Mouse (Mus musculus) cortical plate, adult 2 months (tissue): Measurements from ENCODE around the gene Tagln3. TPM values are rescaled to one million over a fixed set of nuclear protein-coding genes. Genes with fewer than 3 reads are reported as not detected.

ENCODE experiments used
- H3K27ac ChIP-seq: fragments of 200-500 bp; 2 replicates; pipeline ENCODE4 v1.5.1; 2012; ENCODE audit warnings: low read length, control low read depth, inconsistent platforms; ENCODE audit not compliant: insufficient read depth
- H3K4me1 ChIP-seq: fragments of 200-500 bp; 2 replicates; pipeline ENCODE4 v1.6.1; 2011; ENCODE audit warnings: low read length; ENCODE audit not compliant: control insufficient read depth, insufficient read depth
- H3K4me3 ChIP-seq: fragments of 200-500 bp; 2 replicates; pipeline ENCODE4 v1.5.1; 2011; ENCODE audit warnings: mild to moderate bottlenecking, low read length, control low read depth; ENCODE audit not compliant: insufficient read depth
- CTCF ChIP-seq: fragments of 200-500 bp; IDR thresholded peaks from 2 replicates; pipeline ENCODE4 v1.5.1; 2011; ENCODE audit warnings: mild to moderate bottlenecking, control low read depth, low read length; ENCODE audit not compliant: insufficient read depth; ENCODE audit errors: extremely low read depth
- POLR2A ChIP-seq: fragments of 200-500 bp; IDR thresholded peaks from 2 replicates; pipeline ENCODE4 v1.6.1; 2011; ENCODE audit warnings: mild to moderate bottlenecking, low read length, control low read depth; ENCODE audit not compliant: insufficient read depth; ENCODE audit errors: extremely low read depth
- polyA plus RNA-seq: library from polyadenylated mRNA; depleted of rRNA; stranded (reverse); fragments of >200 nt; gene quantifications from 2 replicates; pipeline ENCODE4 v1.2.3, GENCODE M21; 2012

Tagln3 gene
- polyA plus RNA-seq, 1 experiment: 615 TPM

DNA sequence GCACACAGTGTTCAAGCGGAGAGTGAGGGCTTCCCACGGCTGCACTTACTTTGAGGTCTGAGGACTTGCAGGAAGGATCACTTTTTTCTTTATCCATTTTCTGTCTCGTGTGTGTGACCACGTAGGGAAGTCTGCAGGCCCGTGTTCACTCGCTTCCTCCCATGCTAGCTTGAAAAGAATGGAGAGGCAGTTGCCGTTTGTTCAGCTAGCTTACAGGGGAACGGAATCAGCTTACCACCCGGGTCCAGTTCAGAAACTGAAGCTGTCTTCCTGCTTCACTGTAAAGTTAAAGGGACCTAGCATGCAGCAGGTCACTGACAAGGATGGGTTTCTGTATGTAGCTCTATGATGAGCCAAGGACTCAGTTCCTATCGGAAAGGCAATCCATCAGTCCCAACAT lies 30.9 kb downstream of the Tagln3 start, which contains the start of gene Tmprss7:
TSS of gene Tmprss7 (minus strand) at position 101 of the 400 bp plus-strand sequence.
- peaks cover 11% of the 10 kb centered on the region for H3K4me1 ChIP-seq
- no peak within 1 kb of the TSS for H3K4me3 ChIP-seq
- peak within 1 kb of the TSS; percentile 68; the same call in 1 of the 2 replicates for H3K27ac ChIP-seq
- TF ChIP-seq POLR2A (no peak), CTCF (no peak)

DNA sequence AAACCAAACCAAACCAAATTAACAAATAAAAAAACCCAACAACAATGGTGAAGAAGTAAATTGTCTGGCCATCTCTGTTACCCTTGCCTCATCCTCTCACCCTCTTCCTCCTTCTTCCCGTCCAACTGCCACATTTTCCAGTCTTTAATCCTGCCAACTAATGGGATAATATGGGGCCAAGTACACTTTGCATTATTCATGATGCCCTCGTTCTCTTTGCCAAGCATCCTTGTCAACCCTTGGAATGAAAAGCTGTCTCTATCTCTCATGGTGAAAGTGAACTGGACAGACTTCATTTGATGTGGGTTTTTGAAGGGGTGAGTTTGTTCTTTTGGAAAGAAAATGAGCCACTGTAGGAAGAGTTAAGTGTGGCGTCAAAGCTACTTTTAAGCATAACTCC lies 31.6 kb downstream of the Tagln3 start:
- H3K4me3 ChIP-seq: no peak overlapping the region
- peaks cover 11% of the 10 kb centered on the region for H3K4me1 ChIP-seq
- TF ChIP-seq POLR2A: no peak
- H3K27ac ChIP-seq: no peak overlapping the region

DNA sequence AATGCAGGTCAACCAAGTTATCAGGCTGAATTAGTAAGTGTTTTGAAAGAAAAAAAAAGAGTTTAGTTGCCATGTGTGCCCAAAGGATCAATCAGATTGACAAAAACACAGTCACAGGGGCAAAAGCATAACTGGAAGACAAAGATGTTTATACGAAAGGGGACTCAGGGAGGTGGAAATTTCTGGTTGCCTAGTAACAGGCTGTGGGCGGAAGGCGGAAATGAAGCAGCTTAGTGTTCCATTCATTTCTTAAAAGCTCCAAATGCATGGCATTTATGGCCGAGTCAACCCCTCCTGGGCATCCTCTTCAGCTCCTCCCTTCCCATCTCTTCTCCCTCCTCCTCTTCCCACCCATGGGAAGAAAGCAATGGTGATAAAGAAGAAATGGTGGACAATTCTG lies 34.2 kb downstream of the Tagln3 start:
- H3K4me1 ChIP-seq: peaks cover 11% of the 10 kb centered on the region
- peak overlapping the region; percentile 42; the same call in 1 of the 2 replicates for H3K27ac ChIP-seq
- H3K4me3 ChIP-seq: no peak overlapping the region
- no peak for TF ChIP-seq POLR2A
- TF ChIP-seq CTCF: no peak

DNA sequence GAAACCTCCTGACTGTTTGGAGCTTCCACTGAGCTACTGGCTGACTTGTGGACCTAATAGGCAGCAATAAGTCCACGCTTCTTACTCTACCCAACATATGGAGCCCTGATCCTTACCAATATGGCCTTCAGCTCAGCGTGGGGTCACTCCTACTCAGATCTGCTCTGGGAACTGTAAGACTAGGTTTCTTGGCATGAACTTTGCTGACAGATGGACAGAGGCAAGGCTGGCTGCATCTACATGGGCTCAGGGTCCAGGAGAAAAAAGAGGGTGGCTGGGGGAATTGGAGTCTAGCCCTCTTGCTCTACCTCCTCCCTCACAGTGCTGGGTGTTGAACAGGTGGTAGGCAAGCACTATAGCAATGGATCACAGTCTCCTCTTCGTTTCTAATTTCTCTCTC lies 37.6 kb downstream of the Tagln3 start:
- no peak for TF ChIP-seq POLR2A
- no peak for TF ChIP-seq CTCF
- no peak overlapping the region for H3K27ac ChIP-seq

DNA sequence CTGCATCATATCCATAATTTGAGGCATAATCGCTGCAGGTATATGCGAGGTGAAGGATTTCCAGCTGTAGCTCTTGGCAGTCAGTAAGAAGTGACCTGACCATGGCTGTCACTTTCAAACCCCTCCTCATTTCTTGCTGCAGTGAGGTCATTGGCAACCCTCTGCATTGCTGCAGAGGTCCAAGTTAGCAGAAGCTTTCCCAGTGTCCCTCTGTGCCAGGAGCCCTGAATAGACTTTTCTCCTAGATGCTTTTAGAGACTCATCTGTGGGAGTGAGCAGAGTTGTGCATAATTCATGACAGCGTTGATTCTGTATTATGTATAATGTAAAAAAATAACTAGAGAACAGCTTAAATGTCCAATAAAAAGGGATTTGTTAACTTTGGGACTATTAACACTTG lies 39.1 kb downstream of the Tagln3 start:
- TF ChIP-seq CTCF (no peak), POLR2A (no peak)
- Histone ChIP-seq H3K4me3 (no peak overlapping the region), H3K27ac (0 out of 2 replicates have a peak overlapping the region, but pooled peaks have one; percentile 6), H3K4me1 (peaks cover 4% of the 10 kb centered on the region)

More for the DNA sequence above, 37.6 kb downstream of the Tagln3 start:
- H3K4me3 ChIP-seq: no peak overlapping the region
- H3K4me1 ChIP-seq: peaks cover 8% of the 10 kb centered on the region

DNA sequence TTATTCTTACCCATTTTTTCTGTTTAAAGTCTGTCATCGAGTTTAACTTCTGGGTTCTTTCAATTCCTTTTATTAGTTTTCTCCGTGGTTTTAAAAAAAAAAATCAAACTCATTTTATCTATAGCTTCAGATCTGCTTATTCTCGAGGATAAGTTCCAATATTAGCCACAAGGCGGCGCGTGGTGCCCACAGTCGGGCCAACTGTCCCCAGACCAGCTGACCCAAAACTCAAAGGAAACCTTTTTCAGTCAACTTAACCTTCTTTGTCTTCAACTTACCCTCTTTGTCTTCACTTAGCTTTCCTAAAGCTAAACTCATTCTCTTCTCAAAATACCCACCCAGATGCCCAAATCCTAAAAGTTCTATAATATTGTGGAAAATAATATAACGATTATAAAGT lies 39.6 kb downstream of the Tagln3 start:
- peaks cover 2% of the 10 kb centered on the region for H3K4me1 ChIP-seq
- no peak overlapping the region for H3K27ac ChIP-seq
- TF ChIP-seq CTCF (peak; percentile 68), POLR2A (no peak)
- H3K4me3 ChIP-seq: no peak overlapping the region

DNA sequence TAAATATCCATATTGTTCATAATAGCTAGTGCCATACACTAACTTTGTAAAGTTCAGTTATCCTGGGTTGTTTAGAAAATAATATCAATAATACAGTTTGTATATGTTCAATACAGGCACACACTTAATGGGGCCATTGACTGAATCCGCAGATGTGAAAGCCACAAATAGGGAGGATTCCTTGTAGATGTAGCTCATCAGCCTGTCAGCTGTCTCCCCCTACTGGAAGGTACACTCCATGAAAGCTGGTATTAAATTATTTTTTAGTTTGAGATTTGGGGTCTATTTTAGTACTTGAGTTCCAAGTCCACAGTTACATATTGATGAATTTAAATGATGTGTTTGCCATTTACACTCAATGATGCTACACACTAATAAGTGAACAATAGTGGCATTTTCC lies 47.9 kb downstream of the Tagln3 start:
- H3K4me3 ChIP-seq: no peak overlapping the region
- H3K4me1 ChIP-seq: no peaks in the 10 kb centered on the region
- TF ChIP-seq POLR2A (no peak), CTCF (peak; percentile 63)
- no peak overlapping the region for H3K27ac ChIP-seq

DNA sequence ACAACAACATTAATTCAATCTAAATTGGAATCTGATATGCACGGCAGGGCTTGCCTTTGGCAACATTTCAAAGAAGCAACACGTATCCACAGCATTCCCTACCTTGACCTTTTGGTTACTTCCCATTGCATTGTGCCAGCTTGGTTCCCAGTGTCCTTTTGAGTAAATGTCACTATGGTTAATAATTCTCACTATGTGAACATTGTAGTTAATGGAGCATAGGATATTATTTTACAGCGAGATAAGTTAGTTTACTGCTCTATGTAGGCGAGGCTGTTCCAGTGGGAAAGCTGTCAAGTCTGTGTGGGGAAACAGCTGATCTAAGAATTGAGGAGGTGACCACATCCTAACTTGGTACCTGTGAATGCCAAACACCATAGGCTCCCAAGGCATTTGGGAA lies 54.4 kb downstream of the Tagln3 start:
- no peak for TF ChIP-seq POLR2A
- TF ChIP-seq CTCF: no peak
- Histone ChIP-seq H3K4me3 (no peak overlapping the region), H3K4me1 (no peaks in the 10 kb centered on the region; the same call in 1 of the 2 replicates), H3K27ac (no peak overlapping the region)

DNA sequence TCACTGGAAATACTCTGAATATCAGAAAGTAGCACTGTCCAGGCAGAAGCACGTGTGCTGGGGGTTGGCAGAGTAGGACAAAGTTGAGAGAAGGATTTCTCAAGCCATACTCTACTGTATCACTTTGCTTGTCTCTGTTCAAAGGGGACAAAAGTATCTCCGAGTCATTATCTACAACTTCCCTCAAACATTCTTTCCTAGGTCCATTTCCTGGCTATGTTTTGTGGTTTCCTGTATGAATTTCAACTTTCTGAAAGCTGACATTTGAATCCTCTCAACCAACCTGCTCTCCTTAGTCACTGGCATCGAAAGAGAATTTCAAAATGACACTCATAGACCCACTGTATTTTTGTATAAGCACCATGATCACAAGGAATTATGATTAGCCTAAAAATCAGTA lies 56.2 kb downstream of the Tagln3 start:
- Histone ChIP-seq H3K4me3 (no peak overlapping the region), H3K4me1 (no peaks in the 10 kb centered on the region; the same call in 1 of the 2 replicates), H3K27ac (no peak overlapping the region)
- no peak for TF ChIP-seq CTCF
- no peak for TF ChIP-seq POLR2A

DNA sequence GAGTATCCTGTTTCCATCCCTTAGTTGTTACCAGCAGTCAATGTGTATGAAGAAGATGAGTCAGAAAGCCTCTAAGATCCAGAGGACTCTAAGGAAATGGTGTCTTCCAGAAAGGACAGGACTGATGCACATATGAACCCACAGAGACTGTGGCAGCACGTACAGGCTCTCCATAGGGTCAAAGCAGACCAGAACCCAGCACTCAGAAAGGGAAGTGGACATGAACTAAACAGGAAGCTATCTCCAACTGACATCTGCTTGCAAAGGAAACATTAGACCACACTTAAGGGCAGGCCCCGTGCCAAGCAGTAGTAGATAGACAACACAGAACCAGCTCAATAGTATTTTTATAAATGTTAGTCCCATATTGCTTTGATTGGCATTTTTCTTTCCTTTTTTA lies 58.3 kb downstream of the Tagln3 start:
- Histone ChIP-seq H3K27ac (no peak overlapping the region), H3K4me1 (no peaks in the 10 kb centered on the region; the same call in 1 of the 2 replicates), H3K4me3 (no peak overlapping the region)
- TF ChIP-seq POLR2A: no peak
